Mouse (Mus musculus): ENCODE measurements at regions not wholly inside any gene's neighbourhood (a gene's known extent, or its start where the extent isn't known, plus 50 kb on each side); places are given as distances from the start of the nearest gene placed in this dataset.

DNA sequence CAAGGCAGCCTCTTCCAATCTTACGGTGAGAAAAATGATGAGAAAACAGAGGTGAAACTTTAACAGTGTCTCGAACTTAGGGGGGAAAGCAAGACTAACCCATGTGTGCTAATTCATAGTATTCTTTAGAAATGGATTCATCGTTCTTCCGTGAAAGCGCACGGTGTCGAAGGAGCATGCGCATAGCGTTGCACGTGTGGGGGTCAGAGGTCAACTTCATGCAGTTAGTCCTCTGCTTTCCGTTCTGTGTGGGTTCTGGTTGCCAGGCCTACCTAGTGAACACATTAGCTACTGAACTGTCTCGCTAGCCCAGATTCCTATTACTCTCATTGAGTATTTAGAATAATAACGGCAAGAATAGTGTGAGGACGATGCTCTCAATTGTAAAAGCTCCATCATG is 74.7 kb upstream of the Kcnk2 start:
- no peak for DNase-seq (ENCODE audit: low spot score in 2 of 2)

DNA sequence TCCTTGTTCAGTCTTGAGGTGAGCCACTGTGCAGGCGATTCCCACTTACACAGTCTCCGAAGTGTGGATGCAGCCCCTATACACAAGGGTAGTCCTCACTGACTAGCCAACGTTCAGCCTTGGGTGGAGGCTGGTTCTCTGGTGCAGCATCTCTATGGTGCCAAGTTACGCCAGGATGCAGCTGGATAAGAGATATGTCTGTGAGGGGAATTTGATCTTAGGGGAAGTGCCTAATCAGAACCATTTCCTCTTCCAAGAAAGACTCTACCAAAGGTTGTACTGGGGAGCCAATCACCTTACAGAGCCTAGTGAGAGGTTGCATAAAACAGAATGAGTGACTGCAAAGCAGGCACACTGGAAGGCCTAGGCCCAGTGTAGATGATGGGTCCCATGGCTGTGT is 71.0 kb upstream of the Kcnk2 start:
- DNase-seq (ENCODE audit: low spot score in 2 of 2) = no peak

DNA sequence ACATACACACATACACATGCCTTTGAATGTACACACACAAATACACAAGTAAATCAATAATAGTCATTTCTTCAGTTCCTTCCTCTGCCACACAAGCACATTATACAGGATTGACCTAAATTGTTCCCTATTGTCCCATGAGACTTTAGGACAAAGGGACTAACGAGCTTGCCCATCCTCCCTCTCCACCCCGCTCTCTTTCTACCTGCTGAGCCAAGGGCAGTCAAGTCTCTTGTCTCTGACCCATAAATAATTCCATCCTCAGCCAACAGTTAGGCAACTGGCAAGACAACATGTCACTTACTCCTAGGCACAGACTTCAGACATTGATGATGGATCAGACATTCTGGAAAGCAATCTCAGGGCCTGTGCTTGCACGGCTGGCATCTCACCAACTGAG is 56.3 kb upstream of the Kcnk2 start:
- no peak for DNase-seq (ENCODE audit: low spot score in 2 of 2)

All from left cerebral cortex, adult 9 months (tissue).